Mouse (Mus musculus) spleen, adult 2 months (tissue): ENCODE data around the gene Rnf34.

Source experiments
- CTCF ChIP-seq: fragments of 200-500 bp; IDR thresholded peaks from 2 replicates; pipeline ENCODE4 v1.5.1; 2011; ENCODE audit warnings: mild to moderate bottlenecking, inconsistent platforms; ENCODE audit not compliant: insufficient read depth, insufficient read length, insufficient replicate concordance; ENCODE audit errors: extremely low read depth
- POLR2A ChIP-seq: fragments of 200-500 bp; IDR thresholded peaks from 2 replicates; pipeline ENCODE4 v1.6.1; 2011; ENCODE audit warnings: low read depth, low read length, inconsistent platforms

DNA sequence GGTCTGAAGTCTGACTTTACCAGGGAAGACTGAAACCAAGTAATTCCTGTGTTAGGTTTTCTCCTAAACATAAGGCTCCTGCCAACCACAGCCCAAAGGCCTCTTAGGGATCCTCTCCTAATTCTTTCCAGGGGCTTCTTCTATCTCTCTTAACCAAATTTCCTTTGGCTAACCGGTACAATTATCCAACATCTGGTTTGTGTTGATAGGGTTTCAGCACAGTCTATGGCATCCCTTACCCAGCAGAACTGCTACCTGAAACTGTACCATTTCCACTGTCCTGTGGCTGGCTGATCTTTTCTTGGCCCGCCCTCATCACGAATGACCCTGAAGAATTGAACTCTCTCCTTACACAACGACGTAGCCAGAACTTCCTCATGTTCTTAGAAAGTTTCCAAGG lies 53.3 kb downstream of the Rnf34 start:
- TF ChIP-seq CTCF (no peak), POLR2A (no peak)
